Mouse (Mus musculus) mouse embryonic stem cell (cell line): ENCODE results near the gene Hist1h3g.

Experiments
- in situ Hi-C, 2 experiments: fragments of 300-500 bp; cut with MboI; formaldehyde crosslinking; loops; 1 replicate in 1 of 2; 3 replicates in 1 of 2; pipeline ENCODE4 v1.14.3; 2019 to 2020; ENCODE audit warnings: low sequenced_read_pairs in 2 of 2, low pct_unique_long_range_greater_than_20kb in 1 of 2, mixed read lengths in 1 of 2; ENCODE audit not compliant: unreplicated experiment in 1 of 2

The Hist1h3g gene

GRCm38 (mm10) chr13:23570261-23571021, 35.2 kb downstream of the Hist1h3g start:
- in situ Hi-C loops = loop anchor here in 1 of 2 experiments (10.0 kb wide), 1 partner anchor 174 kb away; the partner anchor contains the start of genes Hist1h2bb and Hist1h3c

GRCm38 (mm10) chr13:23571022-23571503, 35.8 kb downstream of the Hist1h3g start, which contains the start of the genes Hist1h2ae and Hist1h2bg:
Gene Hist1h2ae, minus strand, starts transcription at chr13:23571220.
Gene Hist1h2bg, plus strand, starts transcription at chr13:23571396.
- in situ Hi-C loops = loop anchor here in 1 of 2 experiments (10.0 kb wide), 1 partner anchor 174 kb away; the partner anchor contains the start of genes Hist1h2bb and Hist1h3c

- in situ Hi-C loops = loop anchor here in 1 of 2 experiments (10.0 kb wide), 1 partner anchor 173 kb away; the partner anchor contains the start of genes Hist1h2bb and Hist1h3c
Observed at GRCm38 (mm10) chr13:23571504-23572217, 36.4 kb downstream of the Hist1h3g start.

DNA sequence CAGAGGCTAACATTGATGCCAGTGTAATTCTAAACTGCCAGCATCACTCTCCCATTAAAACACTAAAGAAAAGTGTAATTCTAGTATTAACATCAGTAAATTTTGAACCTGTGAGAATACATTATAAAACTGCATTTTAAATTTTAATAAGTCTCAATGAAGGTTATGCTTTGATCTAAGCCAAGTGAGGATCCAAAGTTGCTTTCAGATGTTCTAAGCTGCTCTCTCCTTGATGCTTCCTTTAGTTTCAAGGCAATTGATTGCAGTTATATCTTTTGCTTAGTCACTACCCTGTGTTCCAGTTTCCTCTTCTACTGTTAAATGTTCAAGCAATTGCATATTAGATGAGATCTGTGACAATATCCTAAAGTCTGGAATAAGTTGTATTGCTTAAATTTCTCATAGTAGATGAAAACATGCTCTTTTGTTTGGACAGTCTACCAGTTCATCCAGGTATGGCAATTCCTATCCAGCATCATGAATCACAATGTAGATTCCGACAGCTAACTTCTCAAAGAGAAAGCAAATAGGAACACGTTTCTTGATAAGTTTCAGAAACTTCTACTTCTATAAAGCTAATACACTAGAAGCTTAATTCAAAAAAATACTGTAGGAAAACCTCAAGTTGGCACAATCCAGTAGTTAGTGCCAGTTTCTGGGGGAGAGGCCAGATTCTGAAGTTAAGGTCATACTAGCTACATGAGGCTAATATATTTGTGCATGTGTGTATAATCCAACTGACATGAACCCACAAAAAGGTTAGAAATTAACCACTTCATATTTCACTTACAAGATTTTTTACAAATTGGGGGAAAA, 37.2 kb downstream of the Hist1h3g start:
- in situ Hi-C loops = loop anchor here in 1 of 2 experiments (10.0 kb wide), 1 partner anchor 172 kb away; the partner anchor contains the start of genes Hist1h2bb and Hist1h3c

DNA sequence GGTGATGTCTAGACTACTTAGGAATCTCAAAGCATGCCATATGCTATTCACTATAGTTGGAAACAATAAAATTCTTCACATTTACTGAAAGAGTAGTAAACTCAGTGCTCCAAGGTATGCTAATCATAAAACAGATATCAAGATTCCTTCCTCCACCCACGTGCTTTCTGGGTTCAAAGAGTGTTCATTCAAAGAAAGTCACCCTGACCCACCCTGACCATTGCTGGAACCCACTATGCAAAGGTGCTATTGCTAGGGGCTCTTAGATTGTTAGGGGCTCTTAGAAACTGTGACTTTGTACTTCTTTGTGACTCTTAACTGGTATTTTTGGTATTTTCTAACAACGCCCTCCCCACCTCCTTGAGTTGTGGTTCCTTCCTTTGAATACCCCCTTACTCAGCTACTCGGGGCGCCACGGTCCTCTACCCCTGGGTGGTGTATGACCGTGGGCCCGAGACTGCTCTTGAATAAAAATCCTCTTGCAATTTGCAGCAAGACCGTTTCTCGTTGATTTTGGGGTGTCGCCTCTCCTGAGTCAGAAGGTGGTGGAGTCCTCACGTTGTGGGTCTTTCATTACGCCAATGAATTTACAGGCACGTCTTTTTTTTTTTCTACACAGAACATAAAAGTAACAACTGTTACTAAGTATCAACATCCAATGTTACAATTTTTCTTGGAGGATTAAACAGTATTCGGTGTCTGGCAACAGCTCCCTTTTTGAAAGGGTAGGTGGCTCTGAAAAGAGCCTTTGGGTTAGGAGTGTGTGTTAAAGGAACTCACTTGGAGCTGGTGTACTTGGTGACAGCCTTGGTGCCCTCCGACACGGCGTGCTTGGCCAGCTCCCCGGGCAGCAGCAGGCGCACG, 38.0 kb downstream of the Hist1h3g start:
- in situ Hi-C loops = loop anchor here in 1 of 2 experiments (10.0 kb wide), 1 partner anchor 172 kb away; the partner anchor contains the start of genes Hist1h2bb and Hist1h3c

DNA sequence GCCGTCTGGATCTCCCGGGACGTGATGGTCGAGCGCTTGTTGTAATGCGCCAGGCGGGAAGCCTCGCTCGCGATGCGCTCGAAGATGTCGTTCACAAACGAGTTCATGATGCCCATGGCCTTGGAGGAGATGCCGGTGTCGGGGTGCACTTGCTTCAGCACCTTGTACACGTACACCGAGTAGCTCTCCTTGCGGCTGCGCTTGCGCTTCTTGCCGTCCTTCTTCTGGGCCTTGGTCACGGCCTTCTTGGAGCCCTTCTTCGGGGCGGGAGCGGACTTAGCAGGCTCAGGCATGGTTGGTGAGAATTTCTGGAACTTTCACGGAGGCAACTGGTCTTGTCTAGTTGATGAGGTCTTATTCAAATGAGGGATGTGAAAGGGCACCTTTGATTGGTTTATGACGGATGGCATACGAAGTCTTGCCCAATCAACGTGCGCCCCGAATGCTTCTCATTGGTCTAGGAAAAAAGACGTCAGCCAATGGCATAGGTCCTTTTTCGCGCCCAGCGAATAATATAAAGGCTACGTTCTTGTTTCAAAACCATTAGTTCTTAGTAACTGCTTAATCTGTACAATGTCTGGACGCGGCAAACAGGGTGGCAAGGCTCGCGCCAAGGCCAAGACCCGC, 38.8 kb downstream of the Hist1h3g start, which contains the start of the genes Hist1h2bf and Hist1h2ad:
Gene Hist1h2bf, minus strand, starts transcription at position 299 of the 627 bp plus-strand sequence.
Gene Hist1h2ad, plus strand, starts transcription at position 484 of the 627 bp plus-strand sequence.
- in situ Hi-C loops = loop anchor here in 1 of 2 experiments (10.0 kb wide), 1 partner anchor 171 kb away; the partner anchor contains the start of genes Hist1h2bb and Hist1h3c

GRCm38 (mm10) chr13:23574546-23575170, 39.4 kb downstream of the Hist1h3g start:
- in situ Hi-C loops = loop anchor here in 1 of 2 experiments (10.0 kb wide), 1 partner anchor 170 kb away; the partner anchor contains the start of genes Hist1h2bb and Hist1h3c

GRCm38 (mm10) chr13:23575271-23575851, 40.1 kb downstream of the Hist1h3g start, which contains the start of gene Hist1h3d:
Gene Hist1h3d, plus strand, starts transcription at chr13:23575763.
- in situ Hi-C loops = loop anchor here in 1 of 2 experiments (10.0 kb wide), 1 partner anchor 169 kb away; the partner anchor contains the start of genes Hist1h2bb and Hist1h3c

DNA sequence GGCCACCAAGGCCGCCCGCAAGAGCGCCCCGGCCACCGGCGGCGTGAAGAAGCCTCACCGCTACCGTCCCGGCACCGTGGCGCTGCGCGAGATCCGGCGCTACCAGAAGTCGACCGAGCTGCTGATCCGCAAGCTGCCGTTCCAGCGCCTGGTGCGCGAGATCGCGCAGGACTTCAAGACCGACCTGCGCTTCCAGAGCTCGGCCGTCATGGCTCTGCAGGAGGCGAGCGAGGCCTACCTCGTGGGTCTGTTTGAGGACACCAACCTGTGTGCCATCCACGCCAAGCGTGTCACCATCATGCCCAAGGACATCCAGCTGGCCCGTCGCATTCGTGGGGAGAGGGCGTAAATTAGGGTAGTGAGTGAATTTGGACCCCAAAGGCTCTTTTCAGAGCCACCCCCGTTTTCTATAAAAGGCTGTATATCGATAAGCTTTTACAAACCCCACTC, 40.7 kb downstream of the Hist1h3g start:
- in situ Hi-C loops = loop anchor here in 1 of 2 experiments (10.0 kb wide), 1 partner anchor 169 kb away; the partner anchor contains the start of genes Hist1h2bb and Hist1h3c

GRCm38 (mm10) chr13:23576351-23576881, 41.2 kb downstream of the Hist1h3g start:
- in situ Hi-C loops = loop anchor here in 1 of 2 experiments (10.0 kb wide), 1 partner anchor 168 kb away; the partner anchor contains the start of genes Hist1h2bb and Hist1h3c

DNA sequence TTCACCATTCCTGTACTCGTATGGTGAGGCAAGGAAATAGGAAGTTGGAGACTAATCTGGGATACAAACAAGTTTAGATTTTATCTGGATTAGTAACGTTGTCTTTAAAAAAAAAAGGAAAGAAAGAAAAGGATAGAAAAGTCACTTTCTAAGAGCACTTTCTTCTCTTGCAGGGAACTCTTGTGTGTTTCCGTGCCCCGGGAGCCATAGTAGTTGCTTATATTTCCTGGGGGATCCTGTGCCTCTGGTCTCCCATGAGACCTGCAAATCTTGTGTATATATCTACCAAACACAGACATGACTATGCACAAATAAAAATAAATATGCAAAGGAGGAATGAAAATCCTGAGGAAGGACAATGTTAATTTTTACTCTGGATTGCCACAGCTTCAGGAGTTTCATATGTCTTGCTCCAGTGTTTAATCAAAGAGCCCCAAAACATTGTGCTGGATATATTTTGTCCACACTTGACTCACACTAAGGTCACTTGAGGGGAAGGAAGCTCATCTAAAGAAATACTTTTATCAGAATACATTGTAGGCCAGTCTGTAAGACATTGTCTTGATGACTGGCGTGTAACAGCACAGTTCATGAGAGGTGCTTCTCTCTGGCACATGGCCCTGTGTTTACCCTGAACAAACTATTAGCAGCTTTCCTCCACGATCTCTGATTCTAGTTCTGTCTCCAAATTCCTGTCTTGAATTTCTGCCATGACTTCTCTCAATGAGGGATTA, 41.9 kb downstream of the Hist1h3g start:
- in situ Hi-C loops = loop anchor here in 1 of 2 experiments (10.0 kb wide), 1 partner anchor 168 kb away; the partner anchor contains the start of genes Hist1h2bb and Hist1h3c

GRCm38 (mm10) chr13:23577835-23578234, 42.6 kb downstream of the Hist1h3g start:
- in situ Hi-C loops = loop anchor here in 1 of 2 experiments (10.0 kb wide), 1 partner anchor 167 kb away; the partner anchor contains the start of genes Hist1h2bb and Hist1h3c

GRCm38 (mm10) chr13:23581408-23582218, 46.4 kb downstream of the Hist1h3g start, which contains the start of gene Hist1h4d:
Gene Hist1h4d, plus strand, starts transcription at chr13:23581598.
- in situ Hi-C loops = no loop called here
